Mouse (Mus musculus): Measurements from ENCODE around the gene Asb6.

Asb6 gene

DNA sequence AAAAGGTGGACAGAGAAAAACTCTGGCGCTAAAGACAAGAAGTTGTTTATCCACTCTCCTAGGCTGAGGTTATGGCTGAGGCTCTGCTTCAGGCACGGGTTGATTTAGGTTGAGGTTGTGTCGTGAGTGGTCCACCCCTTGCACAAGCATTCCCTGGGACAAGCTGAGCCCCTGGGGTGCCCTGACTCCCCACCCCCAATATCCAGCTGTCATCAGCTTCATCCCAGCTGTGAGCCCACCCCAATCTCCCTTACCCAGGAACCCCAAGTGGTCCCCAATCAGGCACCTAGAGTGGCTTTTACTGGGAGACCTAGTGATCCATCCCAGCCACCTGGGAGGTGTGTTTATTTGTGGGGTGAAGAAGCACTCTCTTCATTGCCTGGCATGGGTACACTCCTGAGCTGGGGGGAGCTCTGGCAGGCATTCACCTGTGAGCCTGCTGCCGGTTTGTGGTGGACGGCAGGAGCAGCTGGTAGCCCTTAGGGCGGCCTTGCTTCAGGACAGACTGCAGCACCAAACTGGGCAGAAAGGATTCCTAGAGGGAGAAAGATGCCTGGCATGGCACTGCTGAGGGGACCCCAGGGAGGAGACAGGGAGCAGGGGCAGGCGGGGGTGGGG lies 34.8 kb downstream of the Asb6 start:
- no peak for DNase-seq

DNA sequence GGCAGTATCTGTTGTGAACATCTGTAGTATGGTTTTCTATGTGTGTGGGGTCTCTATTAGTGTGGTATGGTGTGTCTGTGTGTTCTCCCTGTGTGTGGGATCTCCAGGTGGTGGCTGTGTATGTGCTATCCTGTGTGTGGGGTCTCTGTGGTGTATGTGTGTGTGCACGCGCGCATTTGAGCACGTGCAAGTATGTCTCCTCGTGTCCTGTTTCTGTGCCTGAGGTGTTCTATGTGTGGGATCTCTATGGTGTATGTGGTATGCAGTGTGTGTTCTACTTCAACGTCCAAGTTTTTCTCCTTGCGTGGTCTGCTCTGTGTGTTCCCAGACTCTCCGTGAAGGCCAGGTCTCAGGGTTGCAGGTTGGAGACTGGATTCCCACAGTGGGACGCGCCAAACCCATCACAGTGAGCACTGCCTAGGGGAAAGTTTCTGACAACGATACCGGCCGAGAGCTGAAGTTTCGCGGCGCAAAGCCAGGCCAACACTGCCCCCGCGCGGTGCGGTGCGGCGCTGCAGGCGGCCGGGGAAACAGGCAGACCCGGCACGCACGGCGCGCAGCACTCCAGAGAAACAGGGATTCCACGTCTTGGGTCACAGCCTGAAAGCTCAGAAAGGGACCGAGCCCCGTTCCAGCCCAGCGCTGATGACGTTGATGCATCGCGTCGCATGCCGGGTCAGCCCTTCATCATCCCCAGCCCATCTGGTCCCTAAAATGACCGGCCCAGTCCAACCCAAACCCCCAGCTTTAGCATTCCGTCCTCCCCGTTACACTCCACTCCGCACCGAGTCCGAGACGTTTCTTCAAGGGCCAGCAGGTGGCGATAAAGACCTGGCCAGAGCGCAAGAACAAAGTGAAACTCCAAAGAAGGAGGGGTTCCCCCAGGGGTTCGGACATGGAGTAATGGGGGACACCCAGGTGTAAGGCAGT lies 35.7 kb downstream of the Asb6 start:
- DNase-seq: peak; percentile 89

DNA sequence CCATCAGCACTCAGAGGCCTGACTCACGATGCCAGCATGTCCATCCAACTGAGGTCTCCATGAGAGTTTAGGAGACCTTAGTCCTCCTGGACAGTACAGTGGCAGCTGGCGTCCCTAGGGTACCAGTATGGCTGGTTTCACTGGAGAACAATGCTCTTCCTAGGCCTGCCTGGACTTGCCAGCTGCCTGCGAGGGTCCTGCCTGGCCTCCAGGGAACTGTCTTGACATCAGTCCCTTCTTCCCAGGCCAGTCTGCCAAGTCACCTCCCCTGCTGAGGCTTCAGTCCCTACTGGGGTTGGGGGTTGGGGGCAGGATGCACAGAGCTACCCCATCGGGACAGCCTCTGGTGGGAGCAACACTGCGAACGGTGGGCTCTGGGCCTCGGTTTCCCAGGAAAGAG lies 38.1 kb downstream of the Asb6 start:
- no peak for DNase-seq

DNA sequence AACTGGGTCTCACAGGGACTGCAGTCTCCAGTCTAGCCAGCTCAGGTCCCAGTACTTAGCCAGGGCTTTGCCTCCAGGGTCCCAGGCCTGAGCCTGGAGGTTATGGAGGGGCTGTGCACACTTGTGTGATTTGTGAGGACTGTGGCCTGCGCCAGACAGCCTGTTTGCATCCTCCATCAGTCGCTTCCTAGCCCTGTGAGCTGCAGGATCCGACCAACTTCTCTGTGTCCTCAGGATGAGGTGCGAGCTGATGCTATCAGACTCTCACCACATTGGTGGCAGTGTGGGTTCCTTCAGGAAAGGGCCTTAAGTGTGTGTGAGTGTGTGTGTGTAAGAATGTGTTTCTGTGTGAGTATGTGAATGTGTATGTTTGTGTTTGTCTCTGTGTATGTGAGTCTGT lies 42.7 kb downstream of the Asb6 start:
- no peak for DNase-seq

DNA sequence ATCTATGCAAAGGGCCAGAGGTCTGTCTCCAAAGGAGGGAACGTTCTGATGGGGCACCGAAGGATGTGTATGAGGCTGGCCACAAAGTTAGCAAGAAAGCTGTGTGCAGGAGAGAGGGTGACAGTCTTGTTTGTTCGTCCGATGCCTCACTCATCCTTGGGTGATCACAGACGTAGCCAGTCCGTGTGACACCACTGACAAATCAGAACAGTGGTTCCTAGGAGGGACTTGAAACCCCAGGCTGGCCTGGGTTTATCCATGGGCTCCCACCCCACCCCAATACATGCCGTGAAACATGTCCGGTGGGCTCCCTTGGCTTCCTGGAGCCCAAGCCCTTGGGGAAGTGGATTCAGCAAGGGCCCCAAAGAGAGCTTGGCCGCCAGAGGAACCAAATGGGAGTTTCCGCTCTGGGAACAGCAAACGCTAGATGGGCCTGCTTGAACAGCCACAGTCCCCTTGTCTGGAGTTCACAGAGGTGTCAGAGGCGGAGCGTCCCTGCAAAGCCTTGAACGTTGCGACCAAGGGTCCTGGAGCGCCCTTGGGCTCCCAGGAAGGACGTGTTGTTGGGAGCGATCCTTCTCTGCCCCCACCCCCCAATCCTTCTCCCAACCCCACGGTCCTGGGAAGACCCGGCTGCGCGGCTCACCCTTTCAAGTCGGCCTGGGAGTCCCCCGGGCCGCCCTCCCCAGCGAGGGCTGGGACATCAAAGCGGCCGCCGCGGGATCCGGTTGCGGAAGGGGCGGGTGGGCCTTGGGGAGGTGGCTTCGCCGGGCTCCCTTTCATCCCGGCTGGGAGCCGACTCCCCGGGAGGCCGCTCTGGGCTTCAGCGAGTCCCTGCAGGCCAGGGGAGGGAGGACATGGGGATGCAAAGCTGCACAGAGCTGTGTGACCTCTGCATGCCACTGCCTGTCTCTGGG lies 45.8 kb downstream of the Asb6 start:
- DNase-seq: peak; percentile 75

DNA sequence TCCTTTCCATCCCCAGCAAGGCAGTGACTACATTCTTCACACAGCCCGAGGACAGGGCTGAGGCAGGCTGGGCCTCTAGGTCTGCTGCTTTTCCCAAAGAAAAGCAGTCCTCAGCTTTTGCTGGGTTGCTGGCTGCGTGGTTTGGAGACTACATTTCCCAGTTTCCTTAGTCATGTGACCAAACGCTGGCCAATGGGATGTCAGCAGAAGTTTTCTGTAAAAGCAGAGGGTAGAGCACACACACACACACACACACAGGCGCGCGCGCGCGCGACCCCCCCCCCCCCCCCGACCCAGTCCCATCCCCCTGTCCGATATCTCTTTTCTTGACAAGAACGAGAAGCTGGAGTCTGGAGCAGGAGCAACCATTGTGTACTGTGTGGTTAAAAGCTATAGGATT lies 46.8 kb downstream of the Asb6 start:
- peak; percentile 66 for DNase-seq

DNA sequence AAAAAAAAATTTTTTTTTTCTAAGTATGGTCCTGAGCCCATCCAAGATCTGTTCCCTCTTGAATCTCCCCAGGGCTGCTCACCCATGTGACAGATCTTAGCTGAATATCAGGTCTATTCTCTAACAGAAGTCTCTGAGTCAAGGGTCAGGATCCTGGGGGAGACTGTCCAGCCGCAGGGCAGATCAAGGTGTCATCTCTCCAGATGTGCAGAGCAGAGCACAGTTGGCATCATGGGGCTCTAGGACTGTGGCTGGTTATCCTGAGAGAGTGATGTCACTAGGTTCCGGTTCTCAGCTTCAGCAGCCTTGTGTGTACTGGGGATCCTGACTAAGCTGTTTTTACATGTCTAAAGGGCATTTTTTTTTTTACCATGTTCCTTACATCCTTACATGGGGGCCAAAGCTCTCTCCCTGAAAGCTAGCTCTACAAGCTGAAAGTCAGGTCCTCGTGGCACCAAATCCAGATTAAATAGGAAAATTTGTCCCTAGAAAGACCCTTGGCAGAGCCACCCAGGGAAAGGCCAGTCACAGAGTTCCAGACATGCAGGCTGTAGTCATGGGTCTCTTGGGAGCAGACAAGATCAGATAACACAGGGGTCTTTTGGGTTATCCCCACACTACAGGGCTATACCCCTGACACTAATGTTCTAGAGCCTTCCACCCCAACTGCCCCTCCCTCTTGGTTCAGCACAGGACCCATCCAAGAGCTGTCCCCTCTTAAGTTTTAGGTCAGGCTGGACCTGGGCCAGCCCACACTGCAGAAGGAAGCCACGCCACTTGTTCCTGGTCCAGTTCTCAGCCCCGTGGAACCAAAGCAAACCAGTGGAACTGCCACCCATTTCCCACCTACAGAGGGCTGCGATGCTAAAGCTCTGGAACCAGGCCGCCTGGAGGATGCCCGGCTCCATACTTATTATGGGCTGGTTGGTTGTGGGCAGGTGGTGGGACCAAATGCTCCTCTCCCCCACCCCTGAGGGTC lies 47.5 kb downstream of the Asb6 start:
- DNase-seq: no peak

DNA sequence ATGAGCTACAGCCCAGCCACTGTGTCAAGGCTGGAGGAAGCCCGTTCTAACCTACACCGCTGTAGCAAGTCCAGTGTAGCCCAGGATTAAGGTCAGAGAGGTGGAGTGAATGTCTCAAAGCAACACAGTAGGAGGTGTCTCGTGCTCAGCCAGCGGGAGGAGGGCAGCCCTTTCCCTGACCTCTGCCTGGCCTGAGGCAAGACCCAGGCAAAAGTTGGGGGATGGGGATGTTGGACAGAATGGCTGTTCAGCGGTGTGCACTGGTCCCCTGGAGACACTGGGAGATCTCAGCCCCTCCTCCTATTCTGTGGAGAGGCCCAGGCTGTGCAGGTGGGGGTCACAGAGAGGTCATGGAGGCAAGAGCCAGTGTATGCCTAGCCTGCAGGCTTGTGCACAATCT lies 50.9 kb downstream of the Asb6 start:
- peak; percentile 42 for DNase-seq

DNA sequence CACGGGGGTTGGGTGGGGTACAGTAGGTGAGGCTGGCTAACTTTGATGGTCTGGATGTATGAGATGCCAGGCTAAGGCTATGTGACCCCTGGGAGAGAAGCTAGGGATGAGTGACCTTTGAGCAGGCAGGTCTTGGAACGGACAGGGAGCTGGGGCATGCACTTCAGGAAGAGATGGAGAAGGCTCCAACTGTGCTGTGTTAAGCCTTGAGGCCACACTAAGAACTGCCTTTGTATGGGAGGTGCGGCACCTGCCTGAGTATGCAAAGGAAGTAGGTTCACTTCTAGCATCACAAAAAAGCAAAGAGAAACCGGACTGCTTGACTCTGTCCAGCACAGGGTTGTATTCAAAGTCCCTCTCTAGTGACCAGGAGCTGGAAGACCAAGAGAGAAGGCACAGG lies 51.9 kb downstream of the Asb6 start:
- no peak for DNase-seq

DNA sequence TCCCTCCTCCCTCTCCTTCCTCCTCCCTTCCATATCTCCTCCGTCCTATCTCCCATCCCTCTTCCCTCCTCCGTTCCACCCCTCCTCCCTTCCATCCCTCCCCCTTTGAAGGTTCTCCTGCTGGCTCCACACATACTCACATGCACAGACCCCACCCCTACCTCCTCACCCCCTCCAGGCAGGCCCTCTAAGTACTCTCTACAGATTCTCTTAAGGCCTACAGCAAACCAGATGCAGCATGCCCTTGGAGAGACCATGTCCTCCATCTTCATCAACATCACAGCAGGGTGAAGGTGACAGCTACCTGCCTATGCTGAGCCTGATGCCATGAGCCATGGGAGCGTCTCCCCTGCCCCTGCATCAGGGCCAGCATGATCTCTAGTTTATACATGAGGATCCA lies 52.9 kb downstream of the Asb6 start:
- DNase-seq: no peak

DNA sequence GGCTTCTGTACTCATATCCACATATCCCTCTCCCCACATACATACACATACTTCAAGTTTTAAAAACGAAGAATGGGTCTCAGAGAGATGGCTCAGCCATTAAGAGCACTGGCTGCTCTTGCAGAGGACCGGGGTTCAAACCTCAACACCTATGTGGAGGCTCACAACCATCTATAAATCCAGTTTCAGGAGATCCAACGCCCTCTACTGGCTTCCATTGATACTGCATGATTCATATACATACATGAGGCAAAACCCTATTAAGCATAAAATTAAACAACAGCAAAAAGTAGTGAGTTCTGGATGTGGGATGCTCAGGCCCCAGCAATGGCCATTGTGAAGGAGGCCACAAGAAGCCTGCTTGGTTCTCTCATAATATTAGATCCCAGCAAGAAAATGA lies 54.2 kb downstream of the Asb6 start:
- no peak for DNase-seq

DNA sequence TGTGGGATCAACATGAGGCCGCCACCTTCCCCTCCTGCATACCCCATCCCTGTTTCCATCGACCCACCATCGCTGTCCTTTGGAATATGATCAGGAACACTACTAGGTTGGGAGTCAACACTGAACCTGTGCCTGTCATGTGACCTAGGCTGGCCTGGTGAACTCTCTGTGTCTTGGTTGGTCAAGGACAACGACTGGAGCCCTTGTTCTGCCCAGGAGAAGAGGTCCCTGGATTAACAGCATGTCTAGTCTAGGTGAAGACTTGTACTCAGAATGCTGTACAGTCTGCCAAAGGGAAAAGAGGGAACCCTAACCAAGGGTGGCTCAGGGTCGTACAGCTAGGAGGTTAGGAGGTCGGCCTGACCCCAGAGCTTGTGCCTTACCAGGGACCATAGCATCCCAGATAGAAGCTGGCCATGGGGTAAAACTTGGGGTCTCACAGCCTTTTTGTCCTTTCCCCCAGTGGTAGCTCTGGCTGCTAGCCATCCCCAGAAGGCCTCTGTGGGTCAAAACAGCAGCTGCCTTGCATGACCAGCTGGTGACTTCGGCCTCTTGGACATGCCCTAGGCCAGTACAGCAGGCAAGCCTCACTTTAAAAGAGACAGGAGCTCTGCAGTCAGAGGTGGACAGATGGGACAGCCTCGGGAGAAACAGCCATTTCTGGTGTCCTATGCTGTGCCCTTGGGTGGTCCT lies 56.7 kb downstream of the Asb6 start:
- no peak for DNase-seq

Measured in liver (tissue).